Mouse (Mus musculus) cerebellum, postnatal 36 days (tissue): Measurements from ENCODE around the gene Ppm1d.

Experiments
- DNase-seq, 2 experiments: peaks; one replicate each; pipeline ENCODE4 v3.0.0; 2021 to 2022; ENCODE audit warnings: mixed read lengths in 2 of 2

Gene Ppm1d

DNA sequence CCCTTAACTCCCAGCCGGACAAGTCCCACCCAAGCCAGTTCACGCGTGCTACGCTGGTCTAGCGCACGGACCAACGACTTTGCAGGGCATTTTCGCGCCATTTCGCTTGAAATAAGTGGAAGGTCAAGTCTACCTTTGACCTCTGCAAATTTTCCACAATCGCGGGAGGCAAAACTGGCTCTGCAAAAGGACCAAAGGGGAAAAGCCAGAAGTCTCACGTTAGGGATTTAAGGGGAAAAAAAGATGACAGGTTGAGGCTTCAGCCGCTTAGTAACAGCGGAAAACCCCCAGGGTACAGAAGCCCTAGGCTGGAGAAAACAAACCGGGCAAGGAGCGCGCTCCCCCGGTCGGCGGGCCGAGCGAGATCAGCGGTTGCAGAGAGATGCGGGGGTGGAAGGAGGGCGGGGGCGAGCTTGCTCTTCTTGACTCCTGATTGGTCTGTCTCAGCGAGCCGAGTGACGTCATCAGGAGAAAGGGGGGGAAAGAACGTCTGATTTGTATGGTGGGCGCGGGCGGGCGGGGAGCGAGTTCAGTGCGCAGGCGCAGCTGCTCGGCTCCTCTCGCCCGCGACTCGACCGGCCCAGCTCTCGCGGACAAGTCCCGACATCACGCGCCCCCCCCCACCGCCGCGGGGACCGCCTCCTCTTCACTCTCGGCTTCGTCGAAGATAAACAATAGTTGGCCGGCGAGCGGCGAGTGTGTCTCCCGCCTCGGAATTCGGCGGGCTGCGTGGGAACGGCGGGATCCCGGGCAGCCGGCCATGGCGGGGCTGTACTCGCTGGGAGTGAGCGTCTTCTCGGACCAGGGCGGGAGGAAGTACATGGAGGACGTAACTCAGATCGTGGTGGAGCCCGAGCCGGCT lies at the start of gene Ppm1d:
Gene Ppm1d, plus strand, starts transcription at position 532 of the 862 bp plus-strand sequence.
- DNase-seq, result peak; percentile 98

GRCm38 (mm10) chr11:85264635-85265034 lies 46.4 kb upstream of the Ppm1d start:
- no peak for DNase-seq

- DNase-seq, result no peak
Measured at GRCm38 (mm10) chr11:85267393-85267792, 43.7 kb upstream of the Ppm1d start.

DNA sequence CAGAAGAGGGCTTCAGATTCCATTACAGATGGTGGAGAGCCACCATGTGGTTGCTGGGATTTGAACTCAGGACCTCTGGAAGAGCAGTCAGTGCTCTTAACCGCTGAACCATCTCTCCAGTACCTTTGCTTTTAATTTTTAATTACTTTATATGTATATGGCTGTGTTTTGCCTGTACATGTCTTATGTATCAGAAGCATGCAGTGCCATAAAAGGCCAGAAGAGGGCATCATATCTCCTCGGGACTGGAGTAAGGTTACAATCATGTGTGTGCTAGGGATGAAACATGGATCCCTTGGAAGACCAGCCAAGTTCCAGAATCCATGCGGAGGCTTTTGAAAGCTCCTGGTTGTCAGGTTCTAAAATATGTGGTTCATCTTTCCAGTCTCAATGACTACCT lies 40.4 kb upstream of the Ppm1d start:
- DNase-seq, result peak; percentile 25 to 40

GRCm38 (mm10) chr11:85273299-85273698 lies 37.7 kb upstream of the Ppm1d start:
- DNase-seq, result no peak

DNA sequence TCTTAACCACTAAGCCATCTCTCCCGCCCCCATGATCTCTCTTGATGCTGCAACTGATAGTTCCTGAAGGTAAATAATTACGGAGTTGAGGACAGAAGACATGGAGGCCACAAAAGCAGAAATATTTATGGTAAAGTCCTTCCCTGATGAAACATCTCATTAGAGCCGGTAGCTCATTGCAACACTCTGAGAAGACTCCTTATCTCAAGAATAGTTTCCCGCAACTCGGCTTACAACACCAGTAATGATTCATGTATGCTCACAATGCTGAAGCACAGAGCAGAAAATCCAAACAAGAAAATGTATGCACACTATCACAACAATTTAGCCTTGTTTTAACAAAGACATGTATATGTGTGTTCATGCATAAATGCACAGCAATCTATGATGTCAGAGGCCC lies 35.9 kb upstream of the Ppm1d start:
- no peak for DNase-seq

DNA sequence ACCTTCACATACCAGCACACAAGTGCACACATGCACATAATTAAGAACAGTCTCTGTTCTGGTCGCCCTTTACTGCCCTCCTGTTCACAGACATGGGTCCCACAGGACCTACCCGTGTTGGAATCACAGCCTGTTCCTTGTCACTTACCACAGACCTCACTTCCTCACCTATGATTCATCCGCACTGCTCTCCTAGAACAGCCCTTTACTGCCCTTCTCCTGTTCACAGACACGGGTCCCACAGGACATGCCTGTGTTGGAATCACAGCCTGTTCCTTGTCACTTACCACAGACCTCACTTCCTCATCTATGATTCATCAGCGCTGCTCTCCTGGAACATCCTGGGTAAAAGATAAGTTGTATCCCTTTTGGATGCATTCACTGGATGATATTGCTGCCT lies 33.4 kb upstream of the Ppm1d start:
- DNase-seq, result no peak

GRCm38 (mm10) chr11:85278175-85278574 lies 32.9 kb upstream of the Ppm1d start:
- no peak for DNase-seq

DNA sequence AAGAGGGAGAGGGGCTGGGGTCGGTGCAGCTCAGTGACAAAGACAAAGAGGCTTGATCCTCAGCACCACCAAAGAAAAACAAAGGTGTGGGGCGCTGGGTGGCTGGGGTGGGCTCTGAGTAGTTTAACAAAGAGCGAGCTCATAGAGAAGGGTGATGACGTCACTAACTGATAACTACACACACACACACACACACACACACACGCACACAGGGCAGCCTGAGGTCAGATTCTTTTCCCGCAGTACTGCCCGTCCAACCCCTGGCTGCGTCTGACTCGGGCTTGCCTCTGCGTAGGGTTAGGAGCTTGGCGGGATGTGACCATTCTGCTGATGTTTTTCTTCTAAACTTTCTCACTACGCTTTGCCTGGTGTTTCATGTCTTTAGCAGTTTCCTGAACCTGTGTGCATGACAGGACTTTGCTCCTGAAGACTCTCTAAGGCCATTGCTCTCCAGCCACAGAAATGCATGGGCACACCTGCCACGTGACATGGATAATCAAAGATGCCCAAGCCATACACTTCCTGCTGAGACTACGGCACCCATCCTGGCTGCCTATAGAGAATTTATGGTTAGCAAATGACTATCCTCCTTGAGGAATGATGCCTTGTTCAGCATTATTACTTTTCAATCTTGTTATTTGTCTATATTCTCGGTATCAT lies 29.7 kb upstream of the Ppm1d start:
- no peak for DNase-seq

GRCm38 (mm10) chr11:85297953-85298352 lies 13.1 kb upstream of the Ppm1d start:
- DNase-seq, result no peak

- no peak for DNase-seq
Measured at GRCm38 (mm10) chr11:85299880-85300279, 11.2 kb upstream of the Ppm1d start.

DNA sequence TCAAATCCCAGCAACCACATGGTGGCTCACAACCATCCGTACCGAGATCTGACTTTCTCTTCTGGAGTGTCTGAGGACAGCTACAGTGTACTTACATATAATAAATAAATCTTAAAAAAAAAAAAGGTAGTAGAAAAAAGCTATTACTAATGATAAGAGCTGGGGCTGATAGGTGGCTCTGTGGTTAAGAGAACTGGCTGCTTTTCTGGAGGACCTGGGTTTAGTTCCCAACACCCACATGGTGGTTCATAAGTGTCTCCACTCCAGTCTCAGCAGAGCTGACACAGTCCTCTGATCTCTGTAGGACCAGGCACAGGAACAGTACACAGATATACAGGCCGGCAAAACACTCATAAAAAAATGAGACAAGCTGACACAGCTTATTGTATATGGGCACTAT lies 9.9 kb upstream of the Ppm1d start:
- DNase-seq, result no peak

GRCm38 (mm10) chr11:85301836-85302235 lies 9.2 kb upstream of the Ppm1d start:
- no peak for DNase-seq

GRCm38 (mm10) chr11:85306577-85307260 lies 4.3 kb upstream of the Ppm1d start:
- DNase-seq, result no peak

GRCm38 (mm10) chr11:85308799-85309198 lies 2.2 kb upstream of the Ppm1d start:
- peak in 1 of 2 experiments; percentile 19 for DNase-seq

DNA sequence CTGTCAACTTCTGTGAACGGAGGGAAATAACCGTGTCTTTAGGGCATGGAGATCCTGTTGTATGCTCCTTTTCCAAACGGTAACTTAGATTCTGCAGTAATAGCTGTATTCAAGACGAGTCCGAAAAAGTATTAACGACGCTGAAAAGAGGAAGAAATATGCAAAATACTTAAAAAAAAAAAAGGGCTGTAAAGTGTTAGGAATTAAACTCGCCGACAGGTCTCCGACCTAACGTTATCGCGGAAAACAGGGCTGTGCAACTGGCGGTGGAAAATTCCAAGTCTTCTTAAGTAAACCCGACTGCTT lies 684 bp upstream of the Ppm1d start:
- no peak for DNase-seq

GRCm38 (mm10) chr11:85311645-85312490 lies 824 bp downstream of the Ppm1d start:
- peak; percentile 52 to 68 for DNase-seq

- DNase-seq, result peak; percentile 67 to 79
Measured at GRCm38 (mm10) chr11:85312818-85313217, 1.8 kb downstream of the Ppm1d start.

- DNase-seq, result no peak
Measured at GRCm38 (mm10) chr11:85313361-85313760, 2.3 kb downstream of the Ppm1d start.

- peak in 1 of 2 experiments; percentile 29 for DNase-seq
Measured at GRCm38 (mm10) chr11:85323567-85324330, 12.7 kb downstream of the Ppm1d start.

- DNase-seq, result peak; percentile 21 to 42
Measured at GRCm38 (mm10) chr11:85328717-85329116, 17.7 kb downstream of the Ppm1d start.
